Mouse (Mus musculus) left cerebral cortex, postnatal 25 days (tissue): ENCODE measurements at regions not wholly inside any gene's neighbourhood (a gene's known extent, or its start where the extent isn't known, plus 50 kb on each side); places are given as distances from the start of the nearest gene placed in this dataset.

Source experiments
- DNase-seq, 2 experiments: peaks; one replicate each; pipeline ENCODE4 v3.0.0; 2022; ENCODE audit warnings: low spot score in 2 of 2, mixed read lengths in 1 of 2
- intact Hi-C: fragments of 180-260 bp; cut with DNase I; formaldehyde crosslinking; loops from one replicate; pipeline ENCODE4 v1.15.1; 2025

DNA sequence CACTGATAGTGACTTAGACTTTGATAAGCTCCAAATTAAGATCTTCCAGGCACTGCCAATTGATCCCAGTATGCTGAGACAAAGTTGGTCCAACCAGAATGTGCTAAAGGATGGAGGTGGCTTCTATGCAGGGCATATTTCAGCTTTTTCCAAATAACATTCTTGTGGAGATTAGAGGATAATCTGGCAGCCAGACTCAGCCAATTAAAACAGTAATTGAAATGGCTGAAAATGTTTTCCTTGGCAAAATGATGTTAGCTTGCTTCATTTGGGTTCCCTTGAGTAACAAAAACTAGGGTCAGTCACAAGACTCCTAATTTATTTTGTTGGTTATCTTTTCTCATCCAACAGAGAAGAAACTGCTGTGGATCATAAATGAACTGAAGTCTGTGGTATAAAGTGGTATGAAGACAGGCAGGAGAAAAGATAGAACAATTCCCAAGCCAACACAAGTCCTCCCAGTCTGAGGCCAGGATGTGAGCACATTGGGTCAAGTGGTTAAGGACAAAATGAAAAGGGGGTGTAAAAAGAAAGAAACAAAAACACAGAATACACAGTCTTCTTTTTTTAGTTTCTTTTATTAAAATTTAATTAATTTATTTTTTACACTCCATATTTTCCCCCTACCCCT is 161.4 kb upstream of the Ccn2 start:
- peak in 1 of 2 experiments; percentile 56 for DNase-seq

DNA sequence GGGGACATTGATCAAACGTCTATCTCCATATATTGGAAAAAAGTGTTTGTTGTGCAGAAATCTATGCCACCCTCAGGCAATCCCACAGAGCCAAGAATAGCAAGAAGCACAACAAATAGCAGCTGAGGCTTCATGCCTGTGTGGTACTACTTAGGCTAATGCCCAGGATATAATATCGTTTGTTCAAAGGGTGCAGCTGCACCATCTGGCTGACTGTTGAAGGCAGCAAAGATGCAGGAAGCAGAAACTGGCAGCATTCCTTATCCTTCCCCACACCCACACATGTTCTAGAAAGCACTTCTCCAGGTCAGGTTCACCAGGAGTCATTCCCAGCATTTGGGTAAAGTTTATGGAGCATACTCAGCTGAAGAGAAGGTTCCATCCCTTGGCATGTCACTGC is 158.1 kb upstream of the Ccn2 start:
- intact Hi-C loops = no loop called here

More for the DNA sequence above, 161.4 kb upstream of the Ccn2 start:
- intact Hi-C loops = no loop called here

DNA sequence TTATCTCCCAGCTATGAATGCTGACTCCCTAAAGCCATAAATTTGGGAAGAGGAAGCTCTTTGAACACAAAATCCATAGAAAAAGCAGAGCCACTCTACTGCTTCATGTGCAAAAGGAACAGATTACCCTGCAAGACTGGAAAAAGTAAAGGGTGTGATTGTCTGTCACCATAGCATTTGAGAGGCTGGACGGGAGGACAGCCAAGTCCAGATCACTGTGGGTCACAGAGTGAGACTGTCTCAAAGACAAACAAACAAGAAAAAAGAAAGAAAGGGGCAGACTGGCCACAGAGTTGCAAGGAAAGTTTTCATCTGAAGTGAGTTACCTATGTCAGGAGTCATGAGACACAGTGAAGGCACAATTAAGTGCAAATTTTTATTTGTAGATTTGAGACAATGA is 150.7 kb upstream of the Ccn2 start:
- intact Hi-C loops = no loop called here
- no peak for DNase-seq

More for the DNA sequence above, 158.1 kb upstream of the Ccn2 start:
- DNase-seq = peak; percentile 36 to 66

DNA sequence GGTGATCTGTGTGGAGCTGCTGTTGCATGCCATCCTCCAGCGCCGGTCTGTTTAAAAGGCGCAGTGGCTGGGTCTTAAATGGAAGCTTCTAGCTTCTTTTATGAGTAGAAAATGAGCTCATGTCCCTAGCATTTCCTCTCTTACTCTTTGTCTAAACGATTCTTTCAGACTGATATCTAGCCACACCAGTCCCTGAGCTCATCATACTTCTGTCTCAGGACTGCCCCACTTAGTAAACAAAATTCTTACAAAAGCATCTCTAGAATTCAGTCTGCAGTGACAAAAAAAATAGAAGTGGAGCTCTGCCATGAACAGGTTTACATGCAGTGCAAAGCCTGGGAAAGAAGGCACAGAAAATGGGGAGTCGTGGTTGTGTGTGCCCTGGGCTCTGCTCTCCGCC is 150.2 kb upstream of the Ccn2 start:
- intact Hi-C loops = no loop called here
- DNase-seq = no peak

DNA sequence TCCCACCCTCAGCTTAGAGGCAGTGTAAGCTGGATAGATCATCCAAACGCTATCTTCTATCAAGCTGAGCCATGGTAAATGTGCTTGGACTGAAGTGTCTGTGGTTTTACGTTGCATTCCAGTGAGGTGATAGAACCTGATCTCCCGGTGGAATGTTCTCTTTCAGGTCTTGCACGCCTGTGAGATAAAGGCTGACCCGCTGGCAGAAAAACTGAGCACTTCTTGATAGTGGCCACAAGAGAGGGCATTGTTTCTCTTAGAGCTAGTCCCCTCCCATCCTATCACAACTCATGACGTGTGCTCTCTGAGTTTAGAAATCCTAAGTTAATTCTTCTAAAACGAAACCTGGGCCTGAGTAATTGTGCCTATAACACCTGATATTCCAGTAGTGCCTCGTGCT is 149.1 kb upstream of the Ccn2 start:
- DNase-seq = no peak
- intact Hi-C loops = no loop called here

DNA sequence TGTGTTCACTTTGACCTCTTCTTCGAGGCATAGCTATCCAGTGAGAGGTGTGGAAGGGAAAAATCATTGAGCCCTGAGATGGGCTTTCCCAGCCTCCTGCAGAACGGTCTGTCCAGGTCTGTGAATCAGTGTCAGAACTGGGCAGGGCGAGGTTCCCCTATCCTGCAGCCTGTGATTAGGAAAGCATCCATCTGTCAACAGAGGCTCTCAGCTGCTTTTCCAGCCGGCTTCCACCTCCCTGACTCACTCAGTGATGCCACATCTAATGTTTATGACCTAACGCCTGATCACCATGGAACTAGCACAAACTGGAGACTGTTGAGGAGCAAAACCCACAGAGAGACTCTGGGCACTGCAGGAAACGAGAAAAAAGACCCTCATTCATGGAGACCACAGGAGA is 148.1 kb upstream of the Ccn2 start:
- intact Hi-C loops = no loop called here
- DNase-seq = peak in 1 of 2 experiments; percentile 4

DNA sequence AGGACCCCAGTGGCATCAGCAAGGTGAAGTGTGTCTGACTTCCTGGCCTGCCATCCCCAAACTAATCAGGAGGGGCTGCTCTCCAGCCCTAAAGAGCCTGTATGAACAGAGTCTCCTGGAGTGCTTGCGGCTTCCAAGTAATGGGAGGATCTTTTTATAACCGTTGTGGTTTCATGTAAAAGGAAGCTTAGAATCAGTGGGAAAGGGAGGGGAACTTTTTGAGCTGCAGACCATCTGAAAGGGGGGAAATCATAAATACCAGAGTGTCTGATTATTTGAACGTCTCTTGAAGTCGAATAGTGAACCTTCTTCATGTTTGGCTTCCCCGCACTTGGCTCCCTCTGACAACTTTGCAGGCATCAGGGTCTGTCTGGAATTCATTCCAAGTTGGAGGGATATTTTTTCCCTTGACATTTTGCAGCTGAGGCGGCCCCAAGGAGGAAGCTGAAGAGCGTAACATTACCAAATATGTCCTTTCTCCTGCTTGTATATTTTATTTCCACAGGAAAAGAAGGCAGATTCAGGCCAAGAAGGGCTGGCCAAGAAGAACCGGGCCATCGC is 147.2 kb upstream of the Ccn2 start:
- intact Hi-C loops = no loop called here
- peak; percentile 9 to 60 for DNase-seq

DNA sequence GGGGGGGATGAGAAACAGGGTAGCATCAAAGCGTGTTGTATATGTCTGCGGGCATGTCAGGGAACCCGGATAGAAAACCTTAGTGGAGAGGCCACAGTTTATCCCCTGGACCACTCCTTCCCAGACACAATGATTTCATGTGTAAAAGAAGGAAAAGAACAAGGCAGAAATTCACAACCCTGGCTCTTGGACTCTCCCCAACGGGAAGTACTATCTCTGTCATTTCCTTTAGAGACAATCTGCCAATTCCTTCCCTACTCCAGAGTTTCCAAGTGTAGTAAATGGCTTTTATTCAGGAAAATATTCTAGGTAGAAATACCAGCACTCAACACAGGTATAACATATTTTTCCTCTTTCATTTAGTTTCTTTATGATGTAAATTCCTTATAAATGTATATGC is 141.7 kb upstream of the Ccn2 start:
- intact Hi-C loops = no loop called here
- no peak for DNase-seq

DNA sequence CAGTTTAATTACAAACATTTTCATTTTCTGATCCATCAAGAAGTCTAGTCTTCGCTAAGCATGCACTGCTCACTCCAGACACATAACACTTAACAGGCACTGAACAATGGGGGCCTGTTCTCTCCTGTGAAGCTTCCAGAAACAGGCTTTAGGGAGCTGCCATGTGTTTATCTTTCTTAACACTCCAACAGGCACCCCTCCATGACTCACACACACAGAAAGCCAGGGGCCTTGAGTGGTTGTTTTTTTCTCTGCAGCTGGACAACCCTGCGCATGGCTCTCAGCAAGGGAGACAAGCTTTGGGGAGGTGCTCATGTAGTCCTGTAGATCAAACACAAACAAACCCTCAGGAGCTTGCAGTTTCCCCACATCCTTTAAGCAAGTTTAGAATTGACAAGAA is 136.6 kb upstream of the Ccn2 start:
- DNase-seq = no peak
- intact Hi-C loops = no loop called here

DNA sequence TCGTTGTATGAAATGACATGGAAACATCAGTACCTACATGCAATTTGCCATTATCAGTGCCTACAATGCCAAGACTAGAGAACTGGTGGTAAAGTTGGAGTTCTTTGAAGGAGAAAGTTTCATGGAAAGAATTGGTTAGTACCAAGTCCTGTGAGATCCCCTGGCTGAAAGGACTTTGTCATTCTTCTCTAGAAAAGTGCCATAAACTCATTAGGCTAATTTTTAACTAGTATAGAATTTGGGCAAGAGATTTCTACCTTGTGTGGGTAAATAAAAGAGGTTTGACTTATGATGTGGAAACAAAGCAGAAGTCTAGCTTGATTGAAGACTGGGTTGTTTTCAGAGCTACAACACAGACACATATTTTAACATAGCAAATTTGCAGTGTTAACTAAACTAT is 131.4 kb upstream of the Ccn2 start:
- intact Hi-C loops = no loop called here
- DNase-seq = no peak

DNA sequence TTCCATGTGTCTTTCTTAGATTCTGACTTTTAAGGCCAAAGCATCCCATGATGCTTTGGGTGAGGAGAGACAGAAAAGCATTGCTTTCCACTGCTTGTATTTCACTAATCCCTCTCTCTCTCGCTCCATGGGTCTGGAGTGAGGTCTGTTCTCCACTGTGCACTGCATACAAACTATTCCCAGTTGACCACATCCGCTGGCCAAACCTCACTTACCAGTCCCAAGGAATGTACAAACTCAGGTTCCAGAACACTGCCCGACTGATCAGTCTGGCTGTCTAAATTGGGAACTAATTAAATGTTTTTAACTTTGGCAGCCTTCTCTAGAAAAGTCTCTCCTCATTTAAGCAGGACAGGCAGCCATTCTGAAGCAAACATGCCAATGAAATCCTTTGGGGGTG is 130.9 kb upstream of the Ccn2 start:
- DNase-seq = no peak
- intact Hi-C loops = no loop called here

DNA sequence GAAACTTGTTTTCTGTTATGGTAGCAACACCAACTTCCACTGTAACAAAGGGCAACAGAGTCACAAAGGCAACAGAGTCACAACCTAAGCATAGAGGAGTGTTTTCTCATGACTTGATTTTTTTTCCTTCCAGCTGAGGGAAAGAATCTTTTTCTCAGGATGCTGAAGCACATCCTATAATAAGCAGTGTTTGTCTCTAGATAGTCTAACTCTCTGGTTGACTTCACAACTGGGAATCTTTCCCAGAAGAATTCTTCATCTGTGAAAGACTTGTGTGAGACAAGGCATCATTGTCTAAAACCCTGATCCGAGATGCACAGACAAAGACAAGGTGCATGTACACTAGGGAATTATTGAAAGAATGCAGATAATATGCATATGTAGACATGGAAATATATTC is 125.5 kb upstream of the Ccn2 start:
- intact Hi-C loops = no loop called here
- peak in 1 of 2 experiments; percentile 52 for DNase-seq

DNA sequence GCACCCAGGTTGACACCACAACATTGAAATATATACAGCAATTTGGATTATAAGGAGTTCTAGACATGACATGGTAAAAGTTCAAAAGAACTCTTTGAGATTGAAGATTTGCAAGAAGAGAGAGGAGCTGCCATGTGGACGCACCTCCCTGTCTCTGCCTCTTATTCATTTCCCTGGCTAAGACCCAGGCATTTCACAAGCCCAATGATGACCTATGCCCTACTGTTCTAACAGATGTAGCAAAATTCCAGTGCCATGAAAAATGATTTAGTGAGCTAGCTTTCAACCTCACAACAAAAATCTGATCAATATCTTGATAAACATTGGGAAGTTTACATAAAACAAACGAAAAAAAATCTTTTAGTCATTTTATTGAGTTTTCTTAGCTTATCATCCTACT is 123.7 kb upstream of the Ccn2 start:
- DNase-seq = no peak
- intact Hi-C loops = no loop called here

DNA sequence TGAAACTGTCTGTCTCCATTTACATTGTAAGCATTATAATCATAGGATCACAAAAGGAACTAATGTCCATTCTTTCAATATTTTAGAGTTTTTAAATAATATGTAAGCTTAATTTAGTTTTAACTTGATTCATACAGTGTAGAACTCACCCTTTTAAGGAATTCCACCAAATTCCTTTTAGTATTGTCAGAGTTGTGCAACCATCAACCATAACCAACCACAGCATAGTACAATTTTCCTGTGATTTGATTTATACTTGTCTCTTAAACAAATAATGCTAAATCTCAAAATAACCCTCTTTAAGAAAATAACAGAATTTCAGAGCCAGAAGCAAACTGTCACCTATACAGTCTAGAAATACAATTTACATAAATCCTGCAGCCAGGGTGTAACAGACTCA is 119.0 kb upstream of the Ccn2 start:
- DNase-seq = no peak
- intact Hi-C loops = no loop called here

DNA sequence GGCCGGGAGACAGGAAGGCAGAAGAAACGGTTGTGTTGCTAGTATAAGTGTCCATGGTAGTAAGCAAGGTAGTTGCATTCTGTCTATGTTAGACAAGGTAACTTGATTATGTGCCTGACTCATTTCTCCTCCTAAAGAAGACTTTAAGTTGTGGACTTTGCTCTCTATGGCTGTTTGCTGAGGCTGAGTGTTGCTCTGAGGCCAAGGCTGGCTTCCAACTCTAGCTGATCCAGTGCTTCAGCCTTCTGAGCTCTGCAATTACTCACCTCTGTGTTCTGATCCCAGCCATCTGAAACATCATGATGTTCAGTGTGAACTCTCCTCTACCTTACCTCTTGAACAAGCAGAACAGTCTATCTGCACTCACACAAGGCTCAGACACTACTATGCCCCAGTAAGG is 116.7 kb upstream of the Ccn2 start:
- DNase-seq = no peak
- intact Hi-C loops = no loop called here

DNA sequence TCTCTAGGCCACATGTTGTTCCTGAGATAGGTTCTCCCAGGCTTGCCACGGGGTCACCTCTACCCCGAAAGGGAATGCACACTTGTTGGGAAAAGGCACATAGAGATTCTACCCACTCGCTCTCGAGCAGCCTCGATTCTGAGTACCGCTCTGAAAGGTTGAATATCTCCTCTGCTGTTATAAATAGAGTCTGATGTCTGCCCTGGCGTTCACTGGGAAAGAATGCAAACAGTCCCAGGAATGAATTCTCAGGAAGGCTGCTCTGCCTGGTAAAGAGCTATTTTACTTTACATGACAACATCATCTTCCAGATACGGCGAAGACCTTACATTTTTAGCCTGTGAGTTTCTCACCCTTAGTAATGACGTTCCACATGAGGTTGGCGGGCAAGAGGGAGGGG is 116.1 kb upstream of the Ccn2 start:
- intact Hi-C loops = no loop called here
- DNase-seq = peak in 1 of 2 experiments; percentile 61

DNA sequence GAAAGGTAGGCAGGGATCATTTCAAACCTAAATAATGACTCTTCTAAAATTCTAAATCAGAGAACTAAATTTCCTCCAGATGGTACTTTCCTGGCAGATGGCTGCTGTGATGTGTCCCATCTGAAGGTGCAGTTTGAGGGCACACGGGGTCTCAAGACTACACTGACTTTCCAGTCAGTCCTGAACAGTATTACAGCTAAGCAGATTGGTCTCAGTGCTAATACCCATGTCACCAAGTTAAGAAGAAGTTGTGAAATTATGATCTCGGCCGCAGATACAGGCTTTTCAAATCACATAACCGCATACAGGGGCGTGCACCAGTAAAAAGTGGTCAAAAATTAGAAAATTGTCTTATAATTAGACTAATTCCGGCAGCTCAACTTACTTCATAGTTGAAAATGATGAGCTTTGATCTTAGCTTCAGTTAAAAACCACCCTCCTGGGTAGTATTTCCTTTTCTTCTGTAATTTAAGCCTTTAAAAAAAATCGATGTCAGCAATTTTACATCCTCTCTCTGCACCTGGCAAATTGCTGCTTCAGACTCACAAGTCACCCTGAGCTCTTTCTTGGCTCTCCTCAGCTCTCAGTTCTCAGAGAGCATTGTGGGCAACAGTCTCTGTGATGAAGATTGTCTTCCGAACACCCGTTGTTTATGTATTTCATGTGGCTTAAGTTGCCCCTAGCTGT is 113.2 kb upstream of the Ccn2 start:
- DNase-seq = no peak
- intact Hi-C loops = no loop called here

DNA sequence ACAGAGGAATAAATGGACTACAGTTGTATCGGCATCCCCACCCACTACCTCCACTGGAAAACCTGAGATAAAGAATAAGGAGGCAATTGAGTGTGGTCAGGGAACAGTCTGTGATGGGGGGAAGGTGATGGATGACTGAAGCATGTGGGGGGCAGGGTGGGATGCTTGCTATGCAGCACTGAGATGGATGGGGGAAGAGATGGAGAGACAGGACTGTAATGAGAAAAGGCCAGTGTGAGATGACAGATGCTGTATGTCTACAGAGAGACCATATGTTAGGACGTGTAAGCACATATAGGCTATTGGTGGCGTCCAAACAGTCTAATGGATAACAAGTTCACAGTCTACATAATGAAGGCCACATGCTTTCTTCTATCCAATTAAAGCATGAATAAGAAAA is 112.2 kb upstream of the Ccn2 start:
- intact Hi-C loops = no loop called here

DNA sequence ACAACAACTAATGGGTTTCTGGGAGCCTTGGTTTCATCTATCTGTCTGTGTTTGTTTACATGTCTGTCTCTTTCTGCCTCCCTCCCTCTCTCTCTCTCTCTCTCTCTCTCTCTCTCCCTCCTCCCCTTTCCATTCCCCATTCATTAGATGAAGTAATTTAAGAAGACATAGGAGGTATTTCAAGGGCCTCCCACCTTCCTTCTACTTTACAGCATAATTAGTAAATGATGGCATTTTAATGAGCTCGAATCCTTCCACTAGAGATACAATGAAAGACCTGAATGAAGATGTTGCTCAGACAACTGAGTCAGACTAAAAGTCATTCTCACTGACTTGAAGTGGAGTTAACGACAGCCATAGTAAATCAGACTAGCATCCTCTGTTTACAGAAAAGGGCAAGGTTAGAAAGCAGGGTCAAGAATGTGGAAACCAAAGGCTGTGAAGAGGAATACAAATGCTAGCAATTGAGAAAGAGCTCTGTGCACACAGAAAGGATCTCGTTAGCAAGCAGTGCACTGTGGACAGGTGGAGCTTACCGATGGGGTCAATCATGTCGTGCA is 111.1 kb upstream of the Ccn2 start:
- intact Hi-C loops = no loop called here
- DNase-seq = no peak

More for the DNA sequence above, 112.2 kb upstream of the Ccn2 start:
- DNase-seq = no peak

DNA sequence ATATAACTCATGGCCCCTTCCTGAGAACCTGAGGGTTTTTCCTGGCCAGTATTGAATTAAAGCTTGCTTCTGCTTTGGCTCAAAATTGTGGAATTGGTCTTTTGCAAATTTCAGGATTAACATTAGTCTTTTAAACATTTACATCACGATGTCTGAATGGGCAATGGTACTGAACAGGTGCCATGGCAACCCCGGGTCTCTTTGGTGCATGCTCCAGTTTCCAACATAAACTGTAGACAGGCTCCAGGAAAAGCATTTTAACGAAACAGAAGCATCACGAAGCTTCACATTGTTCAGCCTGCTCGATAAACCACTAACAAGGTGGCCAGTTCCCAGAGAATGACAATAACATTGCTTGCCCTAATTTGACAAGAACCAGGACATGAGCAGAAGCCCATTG is 109.8 kb upstream of the Ccn2 start:
- intact Hi-C loops = no loop called here
- DNase-seq = peak in 1 of 2 experiments; percentile 14

DNA sequence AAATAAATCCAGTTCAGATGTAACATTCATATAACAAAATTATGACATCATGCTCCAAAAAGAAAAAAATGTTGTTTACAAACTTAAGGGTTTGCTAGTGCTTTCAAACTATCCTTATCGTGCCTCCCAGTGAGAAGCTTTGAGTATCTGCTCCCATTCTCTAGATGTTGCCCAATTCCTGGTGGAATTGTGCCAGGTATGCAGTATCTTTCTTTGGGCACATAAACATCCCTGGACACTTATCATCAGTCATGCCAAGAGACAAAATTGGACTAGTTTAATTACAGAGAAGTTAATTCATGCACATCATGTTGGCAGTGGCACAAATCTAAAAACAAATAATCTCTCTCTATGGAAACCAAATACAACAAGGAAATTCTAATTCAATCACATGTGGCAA is 109.0 kb upstream of the Ccn2 start:
- intact Hi-C loops = no loop called here
- DNase-seq = no peak
